Mouse (Mus musculus) myocyte (in vitro differentiated cells): Measurements from ENCODE around the gene Kcnt2.

ENCODE experiments used
- SRF ChIP-seq: IDR thresholded peaks from one replicate; pipeline ENCODE4 v1.6.1; 2011; ENCODE audit warnings: low read depth; ENCODE audit not compliant: control insufficient read depth, insufficient read length
- TCF12 ChIP-seq: IDR thresholded peaks from one replicate; pipeline ENCODE4 v1.6.1; 2011; ENCODE audit warnings: mild to moderate bottlenecking, control low read depth; ENCODE audit not compliant: poor library complexity, insufficient read depth, severe bottlenecking

DNA sequence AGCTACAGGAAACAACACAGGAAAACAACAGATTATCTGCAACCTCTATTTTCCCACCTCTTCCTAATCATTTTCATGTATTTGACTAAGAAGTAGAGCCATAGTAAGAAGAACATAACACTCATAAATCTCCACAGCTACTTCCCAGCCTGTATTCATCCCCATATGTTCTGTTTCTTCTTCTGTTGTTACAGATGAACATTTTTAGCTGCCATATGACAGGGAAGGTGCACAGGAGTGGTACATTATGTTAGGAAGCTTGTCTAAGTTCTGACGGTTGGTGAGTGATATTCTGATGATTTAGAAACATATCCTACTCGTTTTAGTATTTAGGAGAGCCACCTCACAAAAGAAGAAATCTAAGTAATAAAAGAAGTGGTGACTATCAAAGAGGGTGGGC, 231.0 kb downstream of the Kcnt2 start:
- TF ChIP-seq SRF = no peak
- no peak for TF ChIP-seq TCF12
